Mouse (Mus musculus): ENCODE measurements around the gene Ldhb.
"Not testable (repeated sequence)": the region's sequence is repeated elsewhere in the genome, so short reads cannot be mapped to it uniquely, and the experiment has no call there.

Gene Ldhb

GRCm38 (mm10) chr6:142514912-142515311 lies 7.2 kb upstream of the Ldhb start:
- DNase-seq (ENCODE audit: low spot score in 2 of 2), result peak; percentile 70 to 72

- DNase-seq (ENCODE audit: low spot score in 2 of 2), result no peak
Observed at GRCm38 (mm10) chr6:142512902-142513301, 5.1 kb upstream of the Ldhb start.

- no peak for DNase-seq (ENCODE audit: low spot score in 2 of 2)
Observed at GRCm38 (mm10) chr6:142511516-142512135, 3.9 kb upstream of the Ldhb start.

- DNase-seq (ENCODE audit: low spot score in 2 of 2), result no peak
Observed at GRCm38 (mm10) chr6:142508663-142509062, 906 bp upstream of the Ldhb start.

- peak; percentile 12 to 17 for DNase-seq (ENCODE audit: low spot score in 2 of 2)
Observed at GRCm38 (mm10) chr6:142507033-142507784, 548 bp downstream of the Ldhb start.

GRCm38 (mm10) chr6:142506338-142507032 lies 1.3 kb downstream of the Ldhb start:
- no peak for DNase-seq (ENCODE audit: low spot score in 2 of 2)

GRCm38 (mm10) chr6:142503601-142504000 lies 4.2 kb downstream of the Ldhb start:
- DNase-seq (ENCODE audit: low spot score in 2 of 2), result no peak

GRCm38 (mm10) chr6:142502519-142503125 lies 5.1 kb downstream of the Ldhb start:
- no peak for DNase-seq (ENCODE audit: low spot score in 2 of 2)

- DNase-seq (ENCODE audit: low spot score in 2 of 2), result not testable (repeated sequence)
Observed at GRCm38 (mm10) chr6:142490114-142490513, 17.6 kb downstream of the Ldhb start.

GRCm38 (mm10) chr6:142487638-142488037 lies 20.1 kb downstream of the Ldhb start:
- DNase-seq (ENCODE audit: low spot score in 2 of 2), result no peak

- no peak for DNase-seq (ENCODE audit: low spot score in 2 of 2)
Observed at GRCm38 (mm10) chr6:142485478-142486123, 22.2 kb downstream of the Ldhb start.

GRCm38 (mm10) chr6:142477239-142477638 lies 30.5 kb downstream of the Ldhb start:
- no peak for DNase-seq (ENCODE audit: low spot score in 2 of 2)

- no peak for DNase-seq (ENCODE audit: low spot score in 2 of 2)
Observed at GRCm38 (mm10) chr6:142472801-142473203, 35.0 kb downstream of the Ldhb start, which contains the start of gene Gys2. Gys2 (minus strand) TSS chr6:142473109.

GRCm38 (mm10) chr6:142471141-142471540 lies 36.6 kb downstream of the Ldhb start:
- DNase-seq (ENCODE audit: low spot score in 2 of 2), result no peak

GRCm38 (mm10) chr6:142469602-142470001 lies 38.2 kb downstream of the Ldhb start:
- no peak for DNase-seq (ENCODE audit: low spot score in 2 of 2)

GRCm38 (mm10) chr6:142462194-142462593 lies 45.6 kb downstream of the Ldhb start:
- DNase-seq (ENCODE audit: low spot score in 2 of 2), result no peak

- no peak for DNase-seq (ENCODE audit: low spot score in 2 of 2)
Observed at GRCm38 (mm10) chr6:142459017-142459678, 48.6 kb downstream of the Ldhb start.

- DNase-seq (ENCODE audit: low spot score in 2 of 2), result no peak
Observed at GRCm38 (mm10) chr6:142458010-142458409, 49.7 kb downstream of the Ldhb start.

GRCm38 (mm10) chr6:142455314-142455996 lies 52.3 kb downstream of the Ldhb start:
- DNase-seq (ENCODE audit: low spot score in 2 of 2), result no peak

- DNase-seq (ENCODE audit: low spot score in 2 of 2), result no peak
Observed at GRCm38 (mm10) chr6:142453311-142453710, 54.4 kb downstream of the Ldhb start.

- no peak for DNase-seq (ENCODE audit: low spot score in 2 of 2)
Observed at GRCm38 (mm10) chr6:142451381-142451780, 56.4 kb downstream of the Ldhb start.

Data from frontal cortex, postnatal 25 days (tissue).